Mouse (Mus musculus) monocyte, adult 5-6 weeks (primary cell): ENCODE results near the gene Tbc1d14. TPM values are rescaled to one million over a fixed set of nuclear protein-coding genes. Genes with fewer than 3 reads are reported as not detected.
A peak's percentile ranks its signal among the peaks of the same experiment; 100 is the strongest.

Experiments used
- ATAC-seq: fragments of 153-309, 156-312 bp; replicated peaks from 2 replicates; pipeline ENCODE4 v1.8.0; 2017; ENCODE audit warnings: mild to moderate bottlenecking; ENCODE audit not compliant: low TSS enrichment, insufficient number of reproducible peaks, severe bottlenecking, poor library complexity, low FRiP score
- total RNA-seq: library from RNA; stranded (forward); fragments of 200-1000, 200-491, 200-594 nt; gene quantifications from 3 replicates; pipeline ENCODE4 v1.2.3, GENCODE M21; 2017

Tbc1d14 gene
- total RNA-seq, 1 experiment from 2014 or later: 18.7 TPM

DNA sequence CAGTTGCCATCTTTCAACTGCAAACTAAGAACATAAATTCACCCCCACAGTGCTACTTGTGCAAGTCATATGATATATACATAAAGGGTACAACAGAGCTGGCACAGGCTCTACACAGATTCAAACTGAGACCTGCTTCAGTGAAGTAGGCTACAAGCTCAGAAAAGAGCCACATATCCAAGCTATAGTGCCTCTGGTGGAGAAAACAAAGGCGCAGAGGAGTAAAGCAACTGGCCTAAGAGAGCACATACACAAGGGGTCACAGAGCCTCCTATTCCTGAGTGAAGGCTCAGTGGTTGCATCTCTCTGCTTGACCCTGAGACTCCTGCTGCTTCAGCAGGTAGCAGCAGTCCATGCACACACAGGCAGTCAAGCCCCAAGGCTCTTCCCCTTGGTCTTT is 112.0 kb downstream of the Tbc1d14 start:
- ATAC-seq: no peak

DNA sequence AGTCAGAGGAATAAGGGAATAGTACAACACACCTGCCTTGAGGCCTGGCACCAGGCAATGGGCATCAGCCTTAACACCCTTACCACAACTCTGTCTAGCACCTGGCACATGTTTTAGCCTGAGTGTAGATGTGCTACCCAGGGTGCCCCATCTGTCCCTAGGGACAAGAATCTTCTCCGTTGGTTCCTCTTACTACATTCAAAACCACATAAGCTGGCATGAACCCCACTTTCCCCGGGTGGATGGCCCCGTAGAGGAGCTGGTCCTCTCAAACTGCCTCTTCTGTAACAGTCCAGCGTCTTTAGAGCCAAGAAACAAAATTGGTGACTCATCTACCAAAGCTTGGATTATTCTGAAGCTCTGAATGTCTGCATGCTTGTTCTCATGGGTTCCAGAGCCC is 112.7 kb downstream of the Tbc1d14 start:
- ATAC-seq: no peak

DNA sequence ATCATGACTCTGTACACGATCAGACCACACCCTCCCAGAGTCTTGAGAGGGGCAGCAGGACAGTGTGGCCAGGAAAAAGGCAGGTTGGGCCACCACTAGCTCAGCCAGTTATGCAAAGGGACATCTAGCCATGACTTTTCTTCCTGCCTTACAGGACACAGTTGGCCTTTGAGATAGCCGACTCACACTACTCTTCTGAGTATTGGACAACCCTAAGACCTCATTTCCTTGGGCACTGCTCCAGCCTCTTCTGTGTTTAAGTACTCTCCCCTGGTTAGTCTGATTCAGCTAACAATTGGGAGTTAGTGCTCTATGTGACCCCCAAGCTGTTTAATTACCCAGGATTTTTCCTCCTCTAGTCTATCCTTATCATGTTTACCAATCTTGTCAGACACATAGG is 113.3 kb downstream of the Tbc1d14 start:
- ATAC-seq: no peak

DNA sequence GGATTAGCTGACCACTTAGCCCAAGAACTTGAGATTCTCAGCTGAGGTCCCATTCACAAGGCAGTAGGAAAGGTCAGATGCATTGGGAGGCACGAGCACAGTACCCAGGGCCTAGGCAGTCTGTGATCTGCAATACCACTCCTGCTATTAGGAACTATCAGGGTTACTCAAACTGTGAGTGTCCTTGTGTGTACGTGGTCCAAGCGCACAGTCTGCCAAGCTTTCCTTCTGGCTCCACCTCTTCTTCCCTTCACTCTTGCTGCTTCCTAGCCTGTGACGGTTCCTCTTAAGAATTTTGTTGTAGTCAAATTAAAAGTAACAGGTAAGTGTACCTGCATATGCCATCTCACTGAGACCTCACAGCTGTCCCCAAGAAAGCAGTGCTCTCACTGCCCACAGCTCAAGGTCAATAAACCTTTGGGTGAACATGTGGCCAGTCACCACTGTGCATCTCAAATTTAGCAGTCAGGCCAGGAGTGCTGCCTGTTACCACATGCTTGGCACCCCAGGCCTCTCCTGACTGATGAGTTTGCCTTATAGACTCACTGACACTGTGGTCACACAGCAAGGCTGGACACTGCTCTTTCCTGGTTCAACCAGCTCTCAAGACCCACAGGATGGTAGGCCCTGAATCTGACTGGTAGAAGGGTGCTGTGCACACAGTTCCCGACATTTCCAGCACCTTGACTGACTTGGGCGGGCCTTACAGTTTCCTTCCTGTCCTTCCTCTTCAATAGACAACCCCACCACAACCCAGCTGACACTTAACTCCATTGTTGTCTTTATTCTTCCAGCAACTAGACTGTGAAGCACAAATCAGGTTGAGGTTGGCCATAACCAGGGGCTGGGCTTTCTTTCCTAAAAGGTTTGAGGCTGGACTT is 114.3 kb downstream of the Tbc1d14 start:
- no peak for ATAC-seq

DNA sequence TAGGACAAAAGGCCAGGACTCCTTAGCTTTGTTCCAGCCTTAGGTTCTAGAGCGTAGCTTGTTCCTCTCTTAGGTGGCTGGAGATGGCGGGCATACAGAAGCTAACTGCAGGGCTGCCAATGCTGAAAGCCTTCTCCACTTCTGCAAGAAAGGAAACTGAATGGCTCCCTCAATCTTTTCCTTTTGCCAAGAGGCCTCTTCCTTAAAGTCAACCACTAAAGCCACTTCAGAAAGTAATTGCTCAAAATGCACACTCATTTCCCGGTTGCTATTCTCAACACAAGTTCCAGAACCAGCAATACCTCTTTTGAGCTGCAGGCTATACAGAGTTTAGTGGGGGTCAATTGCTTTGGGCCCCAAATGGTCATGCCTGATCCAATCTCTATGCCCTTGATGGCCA is 115.6 kb downstream of the Tbc1d14 start:
- ATAC-seq: no peak

DNA sequence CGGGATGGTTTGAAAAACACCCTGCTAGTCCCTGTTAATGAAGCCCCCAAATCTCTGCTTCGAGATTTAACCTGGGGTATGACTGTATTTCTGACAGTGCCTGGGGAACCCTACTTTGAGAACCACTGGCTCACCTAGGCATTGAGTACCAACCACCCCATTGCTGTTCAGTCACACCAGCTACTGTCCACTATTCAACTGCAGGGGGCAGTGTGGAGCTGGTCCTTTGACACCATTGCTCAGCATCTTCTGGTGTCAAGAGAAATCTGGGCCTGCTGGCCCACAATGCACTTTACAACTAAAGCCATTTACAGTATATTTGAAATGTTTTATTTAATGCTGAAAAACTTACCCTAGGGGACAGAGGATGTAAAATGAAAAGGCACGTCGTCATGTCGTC is 118.8 kb downstream of the Tbc1d14 start:
- peak; percentile 80 for ATAC-seq

DNA sequence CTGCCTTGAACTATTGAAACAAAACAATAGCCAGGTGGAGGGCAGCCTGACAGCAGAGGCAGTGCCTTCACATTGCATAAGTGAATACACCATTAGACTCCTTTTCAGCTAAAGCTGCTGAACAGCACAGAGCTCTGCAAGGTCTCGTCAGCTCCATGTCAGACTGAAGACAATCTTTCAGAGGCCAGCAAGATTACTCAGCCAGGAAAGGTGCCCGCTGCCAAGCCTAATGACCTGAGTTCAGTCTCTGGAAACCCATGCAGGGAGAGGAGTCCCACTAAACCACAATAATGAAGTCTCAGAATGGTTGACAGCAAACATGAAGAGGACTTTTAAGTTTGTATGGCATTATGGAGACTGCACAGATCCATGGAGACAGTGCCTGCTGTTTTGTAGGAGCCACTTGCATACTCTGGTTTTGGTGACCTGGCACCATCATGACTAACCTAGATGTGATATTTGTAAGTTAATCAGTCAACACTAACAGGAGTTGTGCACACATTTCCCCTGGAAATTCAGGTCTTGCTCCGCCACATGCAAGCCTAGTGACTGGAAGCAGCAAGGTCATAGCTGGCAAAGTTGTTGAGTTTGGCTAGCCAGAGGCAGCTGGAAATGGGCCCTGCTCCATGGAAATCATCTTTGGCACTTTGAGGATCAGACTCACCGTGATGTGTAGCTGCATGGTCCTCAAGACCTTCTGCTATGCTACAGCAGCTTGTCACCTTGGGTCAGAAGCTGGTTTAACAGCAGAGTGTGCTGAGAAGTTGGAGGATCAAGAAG is 120.0 kb downstream of the Tbc1d14 start:
- no peak for ATAC-seq

DNA sequence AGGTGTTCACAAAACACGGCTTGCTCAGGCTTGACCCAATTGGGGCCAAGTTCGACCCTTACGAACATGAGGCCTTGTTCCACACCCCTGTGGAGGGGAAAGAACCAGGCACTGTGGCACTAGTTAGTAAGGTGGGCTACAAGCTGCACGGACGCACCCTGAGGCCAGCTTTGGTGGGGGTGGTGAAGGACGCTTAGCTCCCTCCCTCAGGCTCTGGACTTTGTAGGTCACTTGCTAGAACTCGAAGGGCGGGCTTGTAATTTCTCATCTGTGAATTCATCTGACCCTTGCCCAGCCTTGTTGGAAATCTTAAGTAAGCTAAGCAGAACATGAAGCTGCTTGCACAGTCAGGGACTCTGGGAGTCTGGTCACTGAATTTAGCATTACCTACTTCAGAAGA is 121.9 kb downstream of the Tbc1d14 start:
- ATAC-seq: no peak

DNA sequence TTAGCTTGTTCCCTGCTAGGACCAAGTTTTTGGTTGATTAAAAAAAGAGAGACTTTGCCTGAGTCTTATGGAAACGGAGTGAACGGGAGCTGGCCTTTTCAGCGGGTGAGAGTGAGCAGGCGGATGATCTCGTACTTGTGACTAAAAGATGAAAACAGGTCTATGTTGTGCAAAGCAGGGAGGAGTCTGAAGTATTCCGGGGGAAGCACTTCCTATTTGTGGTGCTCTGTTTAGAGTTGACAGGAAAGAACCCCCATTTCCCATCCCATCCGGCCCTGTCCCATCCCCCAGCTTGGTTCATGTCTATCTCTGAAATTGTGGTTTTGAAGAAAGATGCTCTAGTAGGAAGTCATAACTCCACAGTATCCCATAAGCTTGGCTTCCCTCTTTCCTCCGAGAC is 127.2 kb downstream of the Tbc1d14 start:
- ATAC-seq: no peak

DNA sequence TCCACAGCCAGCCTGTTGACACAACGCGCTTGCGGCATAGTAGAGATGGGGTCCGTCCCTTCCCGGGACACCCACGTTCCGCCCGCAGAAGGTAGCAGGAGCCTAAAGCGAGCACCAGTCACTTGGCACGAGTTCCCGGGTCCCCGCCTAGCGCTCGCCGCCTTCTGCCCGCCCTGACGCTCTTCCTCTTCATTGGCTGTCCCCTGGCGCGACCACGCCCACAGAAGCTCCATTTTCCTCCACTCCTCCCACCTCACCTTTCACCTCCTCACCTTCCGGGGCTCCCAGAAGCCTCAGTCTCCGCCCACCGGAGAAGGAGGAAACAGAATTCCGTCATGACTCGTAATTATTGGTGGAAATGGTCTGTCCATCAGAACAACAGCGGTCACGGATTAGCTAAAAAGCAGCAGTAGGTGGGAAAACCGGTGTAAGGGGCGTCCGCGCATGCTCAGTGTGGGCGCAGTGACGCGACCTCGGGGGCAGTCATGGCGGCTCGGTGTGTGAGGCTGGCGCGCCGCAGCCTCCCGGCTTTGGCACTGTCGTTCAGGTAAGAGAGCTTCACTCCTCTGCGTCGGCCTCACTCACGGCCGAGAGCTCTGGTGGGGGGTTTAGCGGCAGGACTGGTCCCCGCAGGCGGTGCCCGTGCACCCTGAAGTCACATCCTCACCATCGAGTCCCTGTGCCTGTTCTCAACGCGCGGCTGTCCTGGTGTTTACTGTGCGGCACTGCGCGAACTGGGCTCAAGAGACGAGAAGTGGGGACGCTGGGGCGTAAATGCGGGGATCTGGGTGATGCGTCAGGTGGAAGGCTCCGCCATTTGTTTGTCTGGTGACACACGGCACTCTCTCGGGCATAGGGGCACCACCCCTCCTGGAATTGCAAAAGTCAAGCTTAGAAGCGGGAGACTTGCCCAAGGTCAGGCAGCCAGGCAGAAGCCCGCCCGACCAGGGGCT is 128.1 kb downstream of the Tbc1d14 start, which contains the start of gene Grpel1:
Grpel1 (plus strand) TSS at position 290 of the 953 bp plus-strand sequence.
- ATAC-seq: peak; percentile 95

DNA sequence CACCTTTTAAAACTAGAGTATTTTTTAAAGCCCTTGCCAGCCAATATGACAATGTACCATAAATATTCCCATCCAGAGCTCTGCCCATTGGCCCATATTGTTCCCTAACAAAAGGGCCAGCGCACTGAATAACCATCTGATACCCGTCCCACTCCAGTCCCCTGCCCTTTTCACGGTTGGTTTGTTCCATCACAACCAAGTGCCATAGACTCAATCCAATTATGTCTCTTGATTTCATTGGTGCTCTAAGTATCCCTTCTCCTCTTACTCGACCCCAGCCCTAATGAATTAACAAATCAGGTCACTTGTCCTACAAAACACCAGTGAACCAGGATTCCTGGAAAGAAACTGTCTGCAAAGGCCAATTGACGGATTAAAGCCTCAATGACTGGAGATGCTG is 129.7 kb downstream of the Tbc1d14 start:
- ATAC-seq: no peak

DNA sequence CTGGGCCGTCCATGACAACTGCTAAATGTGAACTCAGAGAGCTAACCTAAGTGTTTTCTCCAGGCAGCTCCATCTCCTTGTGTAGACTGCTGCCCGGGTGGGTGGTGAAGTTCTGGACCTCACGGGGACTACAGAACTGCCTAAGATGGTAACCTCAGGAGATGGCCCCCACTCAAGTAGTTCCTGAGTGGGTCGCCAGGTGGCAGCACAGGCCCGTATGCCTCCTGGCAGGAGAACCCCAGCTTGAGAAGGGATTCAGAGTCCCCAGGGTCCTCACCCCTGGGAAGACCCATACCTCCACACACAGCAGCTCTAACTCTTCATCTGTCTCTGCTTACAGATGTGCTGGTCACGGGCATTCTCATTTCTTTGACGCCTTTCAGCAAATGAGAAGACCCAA is 130.3 kb downstream of the Tbc1d14 start:
- peak; percentile 48 for ATAC-seq

DNA sequence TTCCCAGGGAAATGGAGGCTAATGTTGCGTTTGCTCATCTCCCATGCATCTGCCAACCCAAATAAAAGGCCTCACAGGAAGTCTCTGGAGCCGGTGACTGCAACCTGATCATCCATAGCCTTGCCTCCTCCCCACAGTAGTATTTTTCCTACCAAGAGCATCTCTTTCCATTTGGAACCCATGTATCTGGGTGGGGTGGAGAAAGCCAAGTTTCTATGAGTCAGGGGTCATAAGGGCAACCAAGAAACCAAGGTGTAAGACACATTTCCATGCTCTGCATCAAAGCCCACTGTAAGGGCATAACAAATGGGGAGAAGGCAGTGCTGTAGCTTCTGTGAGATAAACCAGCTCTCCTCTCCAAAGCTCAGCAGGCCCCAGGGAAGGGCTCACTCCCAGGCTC is 131.8 kb downstream of the Tbc1d14 start:
- no peak for ATAC-seq

DNA sequence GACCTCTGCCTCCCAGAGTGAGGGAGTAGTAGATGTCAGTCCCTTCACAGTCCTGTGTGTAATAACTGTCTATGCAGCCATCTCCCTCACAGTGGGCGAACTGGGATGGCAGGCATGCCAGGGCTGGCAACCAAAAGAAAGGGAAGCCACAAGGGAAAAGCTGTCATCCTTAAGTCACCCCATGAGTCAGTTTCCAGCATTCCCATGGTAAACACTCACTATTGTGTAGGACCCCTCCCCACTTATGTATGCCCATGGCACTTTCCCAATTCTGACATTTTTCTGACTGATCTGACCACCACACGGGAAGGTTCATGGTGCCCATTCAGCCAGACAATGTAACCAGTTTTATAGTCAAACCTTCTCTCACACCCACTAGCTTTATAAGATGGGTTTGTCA is 132.4 kb downstream of the Tbc1d14 start:
- ATAC-seq: no peak

DNA sequence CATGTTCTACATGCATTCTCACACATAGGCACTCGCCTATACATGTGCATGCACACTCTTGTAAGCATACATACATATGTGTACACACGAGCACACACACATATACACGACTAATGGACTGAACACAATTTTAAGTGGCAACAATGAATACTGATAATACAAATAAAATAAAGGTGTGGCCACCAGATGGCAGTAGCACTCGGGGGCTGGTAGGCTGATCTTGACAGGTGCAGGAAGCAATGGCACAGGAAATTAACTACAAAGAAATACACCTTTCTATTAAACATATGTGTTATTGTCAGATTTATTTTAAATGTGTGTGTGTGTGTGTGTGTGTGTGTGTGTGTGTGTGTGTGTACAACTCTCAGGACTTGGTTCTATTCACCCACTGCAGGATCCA is 134.2 kb downstream of the Tbc1d14 start:
- ATAC-seq: no peak

DNA sequence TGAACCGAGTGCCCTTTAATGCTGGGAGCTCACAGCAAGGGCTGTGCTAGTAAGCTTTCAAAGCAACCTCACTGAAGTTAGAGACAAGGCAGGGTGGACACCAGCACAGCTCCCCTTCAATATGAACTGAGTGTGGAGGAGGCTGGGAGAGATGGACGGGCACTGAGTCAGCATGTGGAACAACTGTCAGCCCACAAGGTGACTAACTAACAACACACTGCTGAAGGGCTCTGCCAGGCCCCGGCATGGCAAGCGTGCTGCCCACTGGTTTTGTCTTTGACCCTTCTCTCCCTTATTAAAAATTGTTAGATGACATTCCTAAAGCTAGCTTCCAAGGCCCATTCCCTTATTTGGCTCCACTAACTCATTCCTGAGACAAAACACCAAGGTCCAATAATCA is 135.4 kb downstream of the Tbc1d14 start:
- ATAC-seq: no peak

DNA sequence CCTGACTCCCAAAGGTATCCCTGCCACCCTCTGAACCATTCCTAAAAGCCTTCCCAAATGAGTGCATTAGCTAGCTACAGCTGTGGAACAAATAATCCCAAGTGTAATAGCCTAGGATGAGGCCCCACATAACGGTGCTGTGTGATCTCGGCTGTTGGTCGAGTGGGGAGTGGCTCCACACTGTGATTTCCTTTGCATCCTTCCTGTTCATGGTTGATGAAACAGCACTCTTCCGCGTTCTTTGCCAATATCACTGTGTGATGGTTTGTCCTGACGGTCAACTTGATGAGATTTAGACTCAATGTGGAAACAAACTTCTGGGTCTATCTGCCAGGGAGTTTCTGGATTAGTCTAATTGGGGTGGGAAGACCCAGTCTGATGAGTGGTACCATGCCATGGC is 140.3 kb downstream of the Tbc1d14 start:
- ATAC-seq: no peak

DNA sequence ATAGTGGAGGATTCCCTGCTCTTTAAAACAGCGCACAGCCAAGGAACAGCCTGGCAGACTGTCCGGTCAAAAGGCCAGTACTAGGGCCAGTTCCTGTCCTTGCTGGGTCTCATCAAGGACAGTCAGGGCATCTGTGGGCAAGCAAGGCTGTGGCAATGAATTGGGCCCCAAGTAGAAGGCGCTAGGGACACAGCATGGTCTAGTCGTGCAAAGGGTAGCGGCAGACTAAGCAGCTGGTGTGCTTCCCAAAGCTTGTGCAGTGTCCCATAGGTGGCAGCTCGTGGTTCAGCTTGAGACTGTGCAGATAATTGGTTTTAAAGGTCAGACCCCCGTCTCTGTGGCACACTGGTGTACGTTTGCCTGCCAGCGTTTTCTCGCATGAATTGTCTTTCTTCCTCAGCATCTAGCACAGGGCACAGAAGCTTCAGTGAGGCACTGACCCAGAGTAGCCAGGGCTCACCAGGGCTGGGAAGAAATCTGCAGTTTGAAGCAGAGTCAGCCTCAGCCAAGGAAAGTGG is 141.1 kb downstream of the Tbc1d14 start:
- no peak for ATAC-seq

DNA sequence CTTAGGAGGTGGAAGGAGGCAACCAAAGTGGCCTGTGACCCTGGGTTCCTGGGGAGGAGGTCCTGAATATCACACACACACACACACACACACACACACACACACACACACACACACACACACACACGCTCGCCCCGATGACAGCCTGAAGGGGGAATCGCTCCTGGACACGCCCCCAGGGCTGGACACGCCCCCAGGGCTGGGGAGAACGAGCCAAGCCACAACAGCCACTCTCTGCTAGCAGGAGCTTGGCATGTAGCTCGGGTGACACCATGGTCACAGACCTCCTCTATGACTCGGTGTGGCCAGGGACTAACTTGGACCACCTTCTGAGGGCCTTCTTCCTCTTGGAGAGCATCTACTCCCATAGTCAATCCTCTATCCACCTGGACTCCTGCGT is 142.0 kb downstream of the Tbc1d14 start:
- ATAC-seq: no peak
